ENCODE assay signal across 12 mouse cellular contexts in genomic region chr6:134780024-134780423, GRCm38 (mm10). TPM values are rescaled to one million over a fixed set of nuclear protein-coding genes. Genes with fewer than 3 reads are reported as not detected.
DNase-seq lines count a peak whose midpoint lies in the region; ATAC-seq and TF ChIP-seq lines count a peak whose summit lies in the region.
"Had no signal": no experiment of that assay in that cellular context is flagged by ENCODE, and none has a peak within 500 bp of the region (broad histone marks: within the 10 kb centered on the region; RNA-seq: fewer than 3 reads in every experiment).

No protein-coding gene starts in this region.

- no peaks in the 10 kb centered on the region for H3K36me3 ChIP-seq in heart, embryonic 16.5 days (ENCODE audit: control insufficient read depth, insufficient read depth)
- H3K36me3 ChIP-seq in midbrain, postnatal 0 days (ENCODE audit: insufficient read depth, low read length) = no peaks in the 10 kb centered on the region
- peaks cover 6% of the 10 kb centered on the region; the same call in 1 of the 2 replicates for H3K36me3 ChIP-seq in midbrain, embryonic 10.5 days
- no peaks in the 10 kb centered on the region for H3K36me3 ChIP-seq in stomach, postnatal 0 days (ENCODE audit: control insufficient read depth, insufficient read depth, low read length)
- H3K36me3 ChIP-seq: kidney, embryonic 15.5 days; liver, embryonic 13.5 days had no signal

- DNase-seq in heart, postnatal 25 days (ENCODE audit: low spot score) = no peak
- DNase-seq in midbrain, postnatal 0 days (ENCODE audit: low spot score) = no peak
- no peak for DNase-seq in midbrain, embryonic 10.5 days (ENCODE audit: low spot score)
- DNase-seq in stomach, postnatal 0 days (ENCODE audit: low spot score) = no peak
- no peak for DNase-seq in frontal cortex, postnatal 14 days (ENCODE audit: low spot score in 2 of 2)
- no peak for DNase-seq in embryo, embryonic 11 days
- DNase-seq: cerebellum, adult 2 months; liver, embryonic 13.5 days had no signal

- ATAC-seq in heart, embryonic 16.5 days (replicated peaks; ENCODE audit: extremely low read depth, insufficient read depth, low FRiP score) = no peak
- ATAC-seq in midbrain, postnatal 0 days (ENCODE audit: low FRiP score) = no peak
- 0 out of 2 replicates have a peak, but pooled peaks have one; percentile 62 for ATAC-seq in erythroid progenitor cell, adult 5-6 weeks (replicated peaks; ENCODE audit: low FRiP score, poor library complexity, severe bottlenecking)
- ATAC-seq in stomach, postnatal 0 days (ENCODE audit: low FRiP score, low TSS enrichment) = no peak
- ATAC-seq: hindbrain, embryonic 16.5 days had no signal

- TF ChIP-seq CTCF in midbrain, postnatal 0 days (IDR thresholded peaks at IDR 0.05) = peak; percentile 21; the same call in 1 of the 2 replicates
- peak; percentile 46 for TF ChIP-seq CTCF in stomach, postnatal 0 days (IDR thresholded peaks at IDR 0.05; ENCODE audit: low read depth)

- no peaks in the 10 kb centered on the region for H3K9me3 ChIP-seq in heart, embryonic 16.5 days (replicated peaks; ENCODE audit: control insufficient read depth, low read length)
- H3K9me3 ChIP-seq in midbrain, postnatal 0 days (ENCODE audit: low read length) = no peaks in the 10 kb centered on the region
- H3K9me3 ChIP-seq in midbrain, embryonic 10.5 days (replicated peaks) = no peaks in the 10 kb centered on the region
- no peaks in the 10 kb centered on the region for H3K9me3 ChIP-seq in stomach, postnatal 0 days (ENCODE audit: control insufficient read depth, low read length)
- H3K9me3 ChIP-seq: kidney, embryonic 15.5 days; liver, embryonic 13.5 days had no signal

- 76% methylated on average over 2 of the region's 2 CpGs for WGBS in heart, embryonic 16.5 days
- 67% methylated on average over 2 of the region's 2 CpGs for WGBS in midbrain, postnatal 0 days
- 58% methylated on average over 2 of the region's 2 CpGs for WGBS in midbrain, embryonic 10.5 days
- WGBS in stomach, postnatal 0 days = 76% methylated on average over 2 of the region's 2 CpGs

- intact Hi-C loops in heart, postnatal 25 days (cut with DNase I) = no loop called here

- H3K27ac ChIP-seq in heart, embryonic 16.5 days (ENCODE audit: low read length) = peak overlapping the region; percentile 81
- H3K27ac ChIP-seq in midbrain, postnatal 0 days (ENCODE audit: low read depth, low read length) = no peak overlapping the region
- H3K27ac ChIP-seq in midbrain, embryonic 10.5 days (replicated peaks) = no peak overlapping the region
- H3K27ac ChIP-seq in stomach, postnatal 0 days (replicated peaks) = no peak overlapping the region
- H3K27ac ChIP-seq: kidney, embryonic 15.5 days had no signal

- H3K4me1 ChIP-seq in heart, embryonic 16.5 days (ENCODE audit: control insufficient read depth, insufficient read depth, low read length) = peaks cover 28% of the 10 kb centered on the region
- no peaks in the 10 kb centered on the region for H3K4me1 ChIP-seq in midbrain, postnatal 0 days (ENCODE audit: insufficient read depth, low read length)
- H3K4me1 ChIP-seq in midbrain, embryonic 10.5 days = no peaks in the 10 kb centered on the region
- no peaks in the 10 kb centered on the region for H3K4me1 ChIP-seq in stomach, postnatal 0 days (replicated peaks; ENCODE audit: control insufficient read depth, insufficient read depth)

- no peaks in the 10 kb centered on the region for H3K27me3 ChIP-seq in heart, embryonic 16.5 days (ENCODE audit: control insufficient read depth, insufficient read depth, low read length)
- H3K27me3 ChIP-seq in midbrain, postnatal 0 days (ENCODE audit: insufficient read depth, low read length) = no peaks in the 10 kb centered on the region
- H3K27me3 ChIP-seq in midbrain, embryonic 10.5 days (ENCODE audit: low read depth, poor library complexity, severe bottlenecking) = no peaks in the 10 kb centered on the region
- H3K27me3 ChIP-seq in stomach, postnatal 0 days (ENCODE audit: control insufficient read depth, insufficient read depth, low read length) = no peaks in the 10 kb centered on the region
- H3K27me3 ChIP-seq: kidney, embryonic 15.5 days; liver, embryonic 13.5 days had no signal

- TF ChIP-seq EP300 in stomach, postnatal 0 days (optimal IDR thresholded peaks at IDR 0.05) = no peak

- H3K4me2 ChIP-seq in heart, embryonic 16.5 days (ENCODE audit: low read depth, low read length) = no peak overlapping the region
- H3K4me2 ChIP-seq in midbrain, postnatal 0 days (ENCODE audit: low read depth, low read length, poor library complexity, severe bottlenecking) = no peak overlapping the region
- H3K4me2 ChIP-seq in stomach, postnatal 0 days (replicated peaks; ENCODE audit: low read depth) = no peak overlapping the region
- H3K4me2 ChIP-seq: kidney, embryonic 15.5 days had no signal

- no peak overlapping the region for H3K9ac ChIP-seq in heart, embryonic 16.5 days (ENCODE audit: low read length)
- H3K9ac ChIP-seq in midbrain, postnatal 0 days (replicated peaks; ENCODE audit: low read length, poor library complexity, severe bottlenecking) = no peak overlapping the region
- no peak overlapping the region for H3K9ac ChIP-seq in stomach, postnatal 0 days (ENCODE audit: low read length)
- H3K9ac ChIP-seq: kidney, embryonic 15.5 days had no signal

- no peak overlapping the region for H3K4me3 ChIP-seq in heart, embryonic 16.5 days (ENCODE audit: low read length)
- no peak overlapping the region for H3K4me3 ChIP-seq in midbrain, postnatal 0 days (ENCODE audit: low read depth, low read length)
- no peak overlapping the region for H3K4me3 ChIP-seq in midbrain, embryonic 10.5 days
- H3K4me3 ChIP-seq in stomach, postnatal 0 days (ENCODE audit: low read depth, low read length) = no peak overlapping the region
- H3K4me3 ChIP-seq: kidney, embryonic 15.5 days had no signal

RNA-seq across cellular contexts. Expression of gene Dusp16, which starts 12.4 kb away (rescaled TPM):
- 14.9 and 15.3 TPM in 2 replicates for polyA plus RNA-seq in heart, embryonic 16.5 days (2015; fragmentation: Nextera tagmentation; extraction: Ambion mirVana)
- total RNA-seq in heart, postnatal 25 days (2021) = 10 to 100 TPM; 22.8 TPM
- 3.9 and 6.6 TPM in 2 replicates for total RNA-seq in midbrain, postnatal 0 days (2014; rRNA removed)
- polyA plus RNA-seq in midbrain, postnatal 0 days (2015; fragmentation: Nextera tagmentation; extraction: Ambion mirVana) = 2.8 and 3.2 TPM in 2 replicates
- polyA plus RNA-seq in midbrain, embryonic 10.5 days (2016; fragmentation: Nextera tagmentation; extraction: Ambion mirVana) = 14.2 and 16.6 TPM in 2 replicates
- 10.5 TPM in 1 of 2 replicates, not detected in the other for total RNA-seq in erythroid progenitor cell, adult 5-6 weeks (2015; ENCODE audit: low replicate concordance)
- 2.9 and 5.0 TPM in 2 replicates for total RNA-seq in erythroid progenitor cell, adult 5-6 weeks (2017; ENCODE audit: low replicate concordance)
- 8.6 and 10.6 TPM in 2 replicates for polyA plus RNA-seq in stomach, postnatal 0 days (2015; fragmentation: Nextera tagmentation; extraction: Ambion mirVana)

RNA-seq across cellular contexts. Expression of gene Crebl2, which starts 49.9 kb away (rescaled TPM):
- polyA plus RNA-seq in heart, embryonic 16.5 days (2015; fragmentation: Nextera tagmentation; extraction: Ambion mirVana) = 2.6 and 2.9 TPM in 2 replicates
- total RNA-seq in heart, postnatal 25 days (2021) = 10 to 100 TPM; 11.5 to 12.1 TPM
- 7.0 and 10.0 TPM in 2 replicates for total RNA-seq in midbrain, postnatal 0 days (2014; rRNA removed)
- 2.6 and 3.5 TPM in 2 replicates for polyA plus RNA-seq in midbrain, postnatal 0 days (2015; fragmentation: Nextera tagmentation; extraction: Ambion mirVana)
- polyA plus RNA-seq in midbrain, embryonic 10.5 days (2016; fragmentation: Nextera tagmentation; extraction: Ambion mirVana) = 1.0 and 1.3 TPM in 2 replicates
- total RNA-seq in erythroid progenitor cell, adult 5-6 weeks (2015; ENCODE audit: low replicate concordance) = 5.8 and 6.7 TPM in 2 replicates
- total RNA-seq in erythroid progenitor cell, adult 5-6 weeks (2017; ENCODE audit: low replicate concordance) = 10.5 and 13.7 TPM in 2 replicates
- polyA plus RNA-seq in stomach, postnatal 0 days (2015; fragmentation: Nextera tagmentation; extraction: Ambion mirVana) = 4.3 and 4.7 TPM in 2 replicates
